Mouse (Mus musculus): ENCODE results near the gene Slc35d2.

Gene Slc35d2

DNA sequence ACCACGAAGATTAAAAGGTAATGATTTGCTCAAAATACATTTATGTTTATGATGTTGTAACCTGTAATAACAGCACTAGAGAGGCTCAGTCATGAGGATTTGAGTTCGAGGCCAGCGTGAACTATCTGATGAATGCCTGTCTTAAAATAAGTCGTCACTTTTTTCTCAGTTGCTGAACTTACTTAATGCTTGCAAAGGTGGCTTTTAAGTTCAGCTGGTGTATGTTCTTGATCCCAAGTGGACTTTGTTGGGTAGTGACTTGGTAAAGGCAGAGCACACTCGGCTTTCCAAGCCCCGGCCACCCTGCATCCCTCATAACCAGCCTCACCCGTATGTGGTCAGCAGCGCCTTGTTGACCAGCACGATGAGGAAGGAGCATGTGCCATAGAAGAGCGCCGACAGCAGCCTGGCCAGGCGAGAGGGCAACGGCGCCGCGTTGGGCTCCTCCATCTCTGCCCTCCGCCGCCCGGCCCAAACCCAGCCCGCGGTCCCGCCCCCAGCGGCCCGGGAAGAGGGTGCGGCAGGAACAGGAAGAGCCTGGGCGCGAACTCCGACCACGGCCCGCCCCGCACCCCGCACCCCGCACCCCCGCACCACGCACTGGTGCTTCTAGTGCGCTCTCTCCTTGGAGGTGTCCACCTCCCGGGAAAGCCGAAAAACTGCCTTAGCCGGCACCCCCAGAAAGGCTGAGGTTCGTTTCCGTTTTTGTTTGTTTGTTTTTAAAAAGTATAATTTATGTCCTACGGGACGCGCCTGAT is at the start of gene Slc35d2:
Gene Slc35d2 (minus strand): TSS at position 511 of the 758 bp plus-strand sequence.
- DNase-seq (ENCODE audit: low read depth in 2 of 2, low spot score in 2 of 2), result peak; percentile 36 to 52

- no peak for DNase-seq (ENCODE audit: low read depth in 2 of 2, low spot score in 2 of 2)
These were observed 48.8 kb upstream of the Slc35d2 start for GRCm38 (mm10) chr13:64178000-64178399.

GRCm38 (mm10) chr13:64169746-64170145 is 40.6 kb upstream of the Slc35d2 start:
- no peak for DNase-seq (ENCODE audit: low read depth in 2 of 2, low spot score in 2 of 2)

DNA sequence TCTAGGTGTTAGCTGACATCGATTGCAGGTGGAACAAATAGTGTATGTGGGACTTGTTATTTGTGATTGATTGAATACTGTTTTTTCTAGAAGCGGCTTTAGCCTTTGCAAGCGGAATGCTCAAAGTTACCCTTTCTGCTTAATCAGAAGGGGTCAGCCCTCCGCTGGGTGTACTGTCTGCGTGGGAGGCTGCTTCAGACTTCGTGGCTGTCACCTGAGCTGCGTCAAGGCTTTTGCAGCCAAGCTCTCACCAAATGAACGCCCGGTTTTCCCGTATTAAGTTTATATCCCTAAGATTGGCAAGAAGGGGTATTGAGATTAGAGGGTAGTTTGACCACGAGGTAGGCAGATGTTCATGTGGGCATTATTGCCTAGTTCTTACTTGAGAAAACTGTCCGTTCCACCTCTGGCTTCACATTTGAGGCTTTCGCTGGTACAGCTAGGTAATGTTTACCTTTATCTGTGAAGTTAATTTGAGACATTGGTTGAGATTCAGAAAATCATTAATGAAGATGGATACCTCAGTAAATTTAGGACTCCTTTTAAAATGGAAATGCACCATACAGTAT is 34.1 kb upstream of the Slc35d2 start:
- DNase-seq (ENCODE audit: low read depth in 2 of 2, low spot score in 2 of 2), result no peak

DNA sequence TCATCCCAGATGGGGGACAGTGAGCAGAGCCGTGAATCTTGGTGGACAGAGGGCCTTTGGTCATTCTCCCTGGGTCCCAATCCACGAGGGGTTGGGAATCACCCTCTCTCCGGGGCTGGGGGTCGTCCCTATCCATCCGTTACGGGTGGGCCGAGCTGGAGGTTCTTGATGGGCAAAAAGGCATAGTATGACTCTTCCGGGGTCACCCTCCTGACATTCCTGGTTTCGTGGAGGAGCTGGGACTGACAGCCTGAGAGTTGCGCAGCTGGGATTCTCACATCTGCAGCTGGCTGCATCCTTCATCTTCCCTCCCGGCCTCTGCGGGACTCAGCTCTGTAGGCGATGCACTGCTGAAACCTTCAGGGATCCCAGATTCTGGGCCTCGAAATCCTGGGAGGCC is 33.5 kb upstream of the Slc35d2 start:
- no peak for DNase-seq (ENCODE audit: low read depth in 2 of 2, low spot score in 2 of 2)

- DNase-seq (ENCODE audit: low read depth in 2 of 2, low spot score in 2 of 2), result peak in 1 of 2 experiments; percentile 13
These were observed 32.9 kb upstream of the Slc35d2 start for GRCm38 (mm10) chr13:64161916-64162611.

DNA sequence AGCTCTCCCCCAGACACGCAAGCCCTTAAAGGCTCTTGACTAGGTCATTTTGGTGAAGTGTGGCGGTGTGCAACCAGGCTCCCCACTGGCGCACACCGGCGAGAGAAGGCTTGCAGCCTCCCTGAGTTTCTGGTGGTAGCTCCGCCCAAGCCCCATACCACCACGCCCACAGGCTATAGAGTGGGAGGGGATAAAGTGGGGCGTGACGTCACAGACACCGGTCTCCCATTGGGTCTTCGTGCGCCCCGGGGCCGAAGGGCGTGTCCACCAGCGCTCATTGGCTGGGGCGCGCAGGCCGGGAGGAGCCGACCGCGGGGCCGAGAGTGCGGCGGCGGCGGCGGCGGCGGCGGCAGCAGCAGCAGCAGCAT is 32.4 kb upstream of the Slc35d2 start, which contains the start of gene Habp4:
Gene Habp4 (plus strand): TSS at position 277 of the 368 bp plus-strand sequence.
- peak; percentile 98 for DNase-seq (ENCODE audit: low read depth in 2 of 2, low spot score in 2 of 2)

DNA sequence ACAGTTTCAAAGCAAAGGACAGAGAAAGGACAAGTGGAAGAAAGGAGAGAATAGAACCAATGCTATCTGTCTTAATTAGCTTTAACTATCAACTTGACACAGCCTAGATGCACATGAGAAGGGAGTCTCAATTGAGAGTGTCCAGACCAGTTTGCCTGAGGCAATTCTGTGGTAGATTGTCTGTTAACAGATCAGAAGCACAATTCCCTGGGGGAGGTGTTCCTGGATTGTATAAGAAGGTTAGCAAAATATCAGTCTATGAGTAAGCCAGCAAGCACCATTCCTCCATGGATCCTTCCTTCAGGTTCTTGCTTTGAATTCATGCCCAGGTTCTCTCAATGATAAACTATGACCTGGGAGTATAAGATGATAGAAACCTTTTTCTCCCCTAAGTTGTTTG is 27.8 kb upstream of the Slc35d2 start:
- DNase-seq (ENCODE audit: low read depth in 2 of 2, low spot score in 2 of 2), result no peak

GRCm38 (mm10) chr13:64155171-64155571 is 26.0 kb upstream of the Slc35d2 start:
- no peak for DNase-seq (ENCODE audit: low read depth in 2 of 2, low spot score in 2 of 2)

- DNase-seq (ENCODE audit: low read depth in 2 of 2, low spot score in 2 of 2), result no peak
These were observed 25.5 kb upstream of the Slc35d2 start for GRCm38 (mm10) chr13:64154651-64155050.

- DNase-seq (ENCODE audit: low read depth in 2 of 2, low spot score in 2 of 2), result peak; percentile 6 to 16
These were observed 24.6 kb upstream of the Slc35d2 start for GRCm38 (mm10) chr13:64153751-64154267.

GRCm38 (mm10) chr13:64153083-64153682 is 24.0 kb upstream of the Slc35d2 start, which contains the start of gene Zfp367:
TSS of gene Zfp367 (minus strand) at chr13:64153202.
- peak; percentile 98 for DNase-seq (ENCODE audit: low read depth in 2 of 2, low spot score in 2 of 2)

DNA sequence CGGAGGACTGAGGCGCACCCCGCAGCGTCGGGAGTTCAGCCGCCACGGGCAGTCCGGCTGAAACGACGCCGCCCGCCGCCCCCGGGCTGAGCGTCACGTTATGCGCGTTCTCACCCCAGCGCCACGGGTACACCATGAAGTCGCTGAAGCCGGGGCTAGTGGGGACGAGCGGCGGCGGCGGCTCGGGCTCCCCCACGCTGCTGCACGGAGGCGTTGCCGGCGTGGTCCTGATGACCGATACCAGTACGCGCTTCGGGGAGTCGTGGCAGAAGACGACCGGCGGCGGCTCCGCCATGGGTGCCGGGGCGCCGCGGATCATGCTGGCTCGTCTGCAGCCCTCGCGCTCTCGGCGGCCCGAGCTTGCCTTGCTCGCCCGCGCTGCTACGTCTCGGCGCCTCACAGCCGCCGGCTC is 23.5 kb upstream of the Slc35d2 start:
- peak in 1 of 2 experiments; percentile 31 for DNase-seq (ENCODE audit: low read depth in 2 of 2, low spot score in 2 of 2)

GRCm38 (mm10) chr13:64152241-64152669 is 23.1 kb upstream of the Slc35d2 start:
- peak; percentile 49 to 55 for DNase-seq (ENCODE audit: low read depth in 2 of 2, low spot score in 2 of 2)

DNA sequence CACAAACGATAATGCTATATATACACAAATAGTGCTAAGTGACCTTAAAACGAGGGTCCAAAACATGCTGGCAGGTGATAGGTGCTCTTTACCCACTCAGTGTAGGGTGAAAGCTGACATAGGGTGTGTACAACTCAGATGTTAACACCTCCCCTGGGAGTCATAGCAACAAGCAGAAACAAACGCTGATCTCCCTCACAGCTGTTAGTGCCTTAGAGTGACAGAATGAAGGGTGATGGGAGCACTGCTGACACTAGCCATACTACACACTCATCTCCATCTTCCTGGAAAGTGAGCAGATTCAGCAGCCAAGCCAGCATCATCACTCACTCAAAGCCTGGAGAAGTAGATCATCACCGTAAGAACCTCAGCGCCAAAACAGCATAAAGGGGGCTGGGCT is 21.0 kb upstream of the Slc35d2 start:
- no peak for DNase-seq (ENCODE audit: low read depth in 2 of 2, low spot score in 2 of 2)

- peak; percentile 27 to 40 for DNase-seq (ENCODE audit: low read depth in 2 of 2, low spot score in 2 of 2)
These were observed 628 bp upstream of the Slc35d2 start for GRCm38 (mm10) chr13:64129616-64130375.

DNA sequence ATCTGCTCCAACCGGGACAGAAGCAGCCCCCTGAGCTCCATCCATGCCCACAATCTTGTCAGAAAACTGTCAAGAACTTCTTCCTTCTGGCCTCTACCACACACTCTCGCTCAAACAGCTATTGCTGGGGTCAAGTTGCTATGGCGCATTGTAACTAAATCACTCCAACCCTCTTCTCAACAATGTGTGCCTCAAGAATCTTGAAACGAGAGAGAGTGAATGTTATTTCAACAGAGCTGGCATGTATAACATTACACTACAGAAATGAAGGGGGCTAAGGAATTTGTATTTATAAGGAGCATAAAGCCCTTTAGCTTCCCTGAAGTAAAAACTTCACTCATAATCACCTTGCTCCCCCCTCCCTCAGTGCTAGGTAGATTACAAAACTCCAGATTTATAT is 2.9 kb downstream of the Slc35d2 start:
- DNase-seq (ENCODE audit: low read depth in 2 of 2, low spot score in 2 of 2), result no peak

- DNase-seq (ENCODE audit: low read depth in 2 of 2, low spot score in 2 of 2), result no peak
These were observed 4.3 kb downstream of the Slc35d2 start for GRCm38 (mm10) chr13:64124886-64125285.

GRCm38 (mm10) chr13:64123491-64124188 is 5.5 kb downstream of the Slc35d2 start:
- DNase-seq (ENCODE audit: low read depth in 2 of 2, low spot score in 2 of 2), result no peak

DNA sequence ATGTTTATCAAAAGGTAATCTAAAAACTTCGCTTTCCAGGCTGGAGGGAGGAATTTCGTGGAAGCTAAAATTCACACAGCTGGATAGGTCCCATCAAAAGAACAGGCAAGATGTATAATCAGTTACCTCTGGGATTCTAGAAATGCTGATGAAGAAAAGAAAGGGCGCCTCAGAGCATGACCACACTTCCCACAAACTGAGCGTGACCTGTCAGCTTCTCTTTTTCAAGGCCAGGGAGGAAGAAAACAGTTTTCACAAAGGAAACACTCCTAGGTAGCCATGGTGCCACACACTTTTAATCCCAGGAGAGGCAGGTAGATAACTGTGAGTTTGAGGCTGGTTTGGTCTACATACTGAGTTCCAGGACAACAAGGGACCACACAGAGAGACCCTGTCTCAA is 8.4 kb downstream of the Slc35d2 start:
- no peak for DNase-seq (ENCODE audit: low read depth in 2 of 2, low spot score in 2 of 2)

All from CD8-positive naive resting alpha-beta T cell, adult 2 months (primary cell).